Mouse (Mus musculus) MN1 (cell line): ENCODE measurements at regions not wholly inside any gene's neighbourhood (a gene's known extent, or its start where the extent isn't known, plus 50 kb on each side); places are given as distances from the start of the nearest gene placed in this dataset.
A peak's percentile ranks its signal among the peaks of the same experiment; 100 is the strongest.

Source experiments
- DNase-seq: peaks from one replicate; pipeline ENCODE4 v3.0.0-alpha.2; 2016; ENCODE audit warnings: low spot score

- DNase-seq, result no peak
Measured at GRCm38 (mm10) chr6:99938949-99939348, 212.8 kb upstream of the Prok2 start.

GRCm38 (mm10) chr6:99936716-99937115, 210.5 kb upstream of the Prok2 start:
- no peak for DNase-seq

- no peak for DNase-seq
Measured at GRCm38 (mm10) chr6:99935373-99935772, 209.2 kb upstream of the Prok2 start.

GRCm38 (mm10) chr6:99934394-99934793, 208.2 kb upstream of the Prok2 start:
- peak; percentile 66 for DNase-seq

GRCm38 (mm10) chr6:99933404-99933803, 207.2 kb upstream of the Prok2 start:
- peak; percentile 54 for DNase-seq

GRCm38 (mm10) chr6:99932923-99933322, 206.7 kb upstream of the Prok2 start:
- peak; percentile 44 for DNase-seq

- DNase-seq, result peak; percentile 65
Measured at GRCm38 (mm10) chr6:99932405-99932804, 206.2 kb upstream of the Prok2 start.

GRCm38 (mm10) chr6:99931588-99931987, 205.4 kb upstream of the Prok2 start:
- DNase-seq, result peak; percentile 82

GRCm38 (mm10) chr6:99930316-99930715, 204.1 kb upstream of the Prok2 start:
- no peak for DNase-seq

GRCm38 (mm10) chr6:99927933-99928555, 201.9 kb upstream of the Prok2 start:
- no peak for DNase-seq

- no peak for DNase-seq
Measured at GRCm38 (mm10) chr6:99924181-99924580, 198.0 kb upstream of the Prok2 start.

- DNase-seq, result no peak
Measured at GRCm38 (mm10) chr6:99921966-99922365, 195.8 kb upstream of the Prok2 start.

- DNase-seq, result no peak
Measured at GRCm38 (mm10) chr6:99919816-99920562, 193.8 kb upstream of the Prok2 start.

GRCm38 (mm10) chr6:99918351-99918750, 192.2 kb upstream of the Prok2 start:
- DNase-seq, result no peak

GRCm38 (mm10) chr6:99909921-99910320, 183.7 kb upstream of the Prok2 start:
- DNase-seq, result peak; percentile 39

- DNase-seq, result peak; percentile 82
Measured at GRCm38 (mm10) chr6:99909459-99909858, 183.3 kb upstream of the Prok2 start.

GRCm38 (mm10) chr6:99908066-99908465, 181.9 kb upstream of the Prok2 start:
- no peak for DNase-seq

- no peak for DNase-seq
Measured at GRCm38 (mm10) chr6:99905194-99905593, 179.0 kb upstream of the Prok2 start.

- no peak for DNase-seq
Measured at GRCm38 (mm10) chr6:99904607-99905006, 178.4 kb upstream of the Prok2 start.

GRCm38 (mm10) chr6:99904044-99904443, 177.9 kb upstream of the Prok2 start:
- peak; percentile 77 for DNase-seq

- no peak for DNase-seq
Measured at GRCm38 (mm10) chr6:99901564-99901963, 175.4 kb upstream of the Prok2 start.

- DNase-seq, result no peak
Measured at GRCm38 (mm10) chr6:99901146-99901545, 175.0 kb upstream of the Prok2 start.

GRCm38 (mm10) chr6:99899704-99900103, 173.5 kb upstream of the Prok2 start:
- no peak for DNase-seq

GRCm38 (mm10) chr6:99898077-99898476, 171.9 kb upstream of the Prok2 start:
- no peak for DNase-seq
